Mouse (Mus musculus) lung, embryonic 16.5 days (tissue): ENCODE measurements around the gene Glipr1l1. TPM values are rescaled to one million over a fixed set of nuclear protein-coding genes. Genes with fewer than 3 reads are reported as not detected.
"Not testable (repeated sequence)": the region's sequence is repeated elsewhere in the genome, so short reads cannot be mapped to it uniquely, and the experiment has no call there.

Experiments used
- ATAC-seq: fragments of 200-750 bp; cut with Nextera tagmentation; 2 replicates; pipeline ENCODE4 v1.8.0; 2017; ENCODE audit warnings: low read depth, mild to moderate bottlenecking, moderate library complexity
- H3K27ac ChIP-seq: fragments of 300-500 bp; sonication (generic); 2 replicates; pipeline ENCODE4 v1.5.1; 2014; ENCODE audit warnings: mild to moderate bottlenecking, control low read depth, low read length
- H3K27me3 ChIP-seq: fragments of 300-500 bp; sonication (generic); 2 replicates; pipeline ENCODE4 v1.6.1; 2014; ENCODE audit warnings: low read depth, low read length, mixed read lengths; ENCODE audit not compliant: control insufficient read depth, insufficient read depth
- H3K36me3 ChIP-seq: fragments of 300-500 bp; sonication (generic); 2 replicates; pipeline ENCODE4 v1.6.1; 2014; ENCODE audit warnings: low read length; ENCODE audit not compliant: control insufficient read depth, insufficient read depth
- H3K4me1 ChIP-seq: fragments of 300-500 bp; sonication (generic); replicated peaks from 2 replicates; pipeline ENCODE4 v1.6.1; 2014; ENCODE audit warnings: low read length, mixed read lengths; ENCODE audit not compliant: control insufficient read depth, insufficient read depth
- H3K4me2 ChIP-seq: fragments of 300-500 bp; sonication (generic); 2 replicates; pipeline ENCODE4 v1.6.1; 2014; ENCODE audit warnings: low read depth, low read length, control low read depth
- H3K4me3 ChIP-seq: fragments of 300-500 bp; sonication (generic); 2 replicates; pipeline ENCODE4 v1.5.1; 2014; ENCODE audit warnings: mild to moderate bottlenecking, low read length, control low read depth
- H3K9ac ChIP-seq: fragments of 300-500 bp; sonication (generic); 2 replicates; pipeline ENCODE4 v1.6.1; 2014; ENCODE audit warnings: low read length, control low read depth
- H3K9me3 ChIP-seq: fragments of 300-500 bp; sonication (generic); 2 replicates; pipeline ENCODE4 v1.6.1; 2016; ENCODE audit warnings: low read length; ENCODE audit not compliant: control insufficient read depth
- WGBS: fragments of 180-500 bp; shearing (Covaris S2); extraction: QIAGEN DNeasy Blood & Tissue Kit; methylation state at CpG from one replicate; pipeline ENCODE4 v1.1.7; 2014; 5-methylcytosine and 5-hydroxymethylcytosine counted together
- polyA plus RNA-seq: library from polyadenylated mRNA; unstranded; fragments of >200 nt; fragmentation: Nextera tagmentation; extraction: Ambion mirVana; gene quantifications from 2 replicates; pipeline ENCODE4 v1.2.1, GENCODE M21; 2015

Gene Glipr1l1
- not detected in 2 replicates for polyA plus RNA-seq

- Histone ChIP-seq H3K4me3 (no peak within 1 kb of the TSS), H3K27ac (no peak within 1 kb of the TSS), H3K9ac (no peak within 1 kb of the TSS), H3K4me1 (no peaks in the 10 kb centered on the region), H3K27me3 (no peaks in the 10 kb centered on the region), H3K9me3 (no peaks in the 10 kb centered on the region), H3K36me3 (no peaks in the 10 kb centered on the region), H3K4me2 (no peak within 1 kb of the TSS)
- WGBS = 48% methylated on average over 14 of the region's 14 CpGs
- ATAC-seq = peak; percentile 76
These were observed at the start of gene Glipr1l1 for GRCm38 (mm10) chr10:112059702-112060582. Gene Glipr1l1 (plus strand): TSS chr10:112060189.

- 60% methylated on average over 2 of the region's 2 CpGs for WGBS
- Histone ChIP-seq H3K4me2 (no peak overlapping the region), H3K27me3 (no peaks in the 10 kb centered on the region), H3K9ac (no peak overlapping the region), H3K4me3 (no peak overlapping the region), H3K9me3 (no peaks in the 10 kb centered on the region), H3K36me3 (no peaks in the 10 kb centered on the region), H3K4me1 (no peaks in the 10 kb centered on the region), H3K27ac (no peak overlapping the region)
- no peak for ATAC-seq
These were observed 36.4 kb upstream of the Glipr1l1 start for GRCm38 (mm10) chr10:112023585-112023984.

- not testable (repeated sequence) for H3K36me3 ChIP-seq, ATAC-seq, H3K27me3 ChIP-seq, H3K4me1 ChIP-seq, H3K4me3 ChIP-seq, H3K4me2 ChIP-seq, H3K9ac ChIP-seq, H3K27ac ChIP-seq, H3K9me3 ChIP-seq
- 65% methylated on average over 3 of the region's 3 CpGs for WGBS
These were observed 31.3 kb upstream of the Glipr1l1 start for GRCm38 (mm10) chr10:112028689-112029088.

- not testable (repeated sequence) for H3K4me2 ChIP-seq, H3K4me1 ChIP-seq, H3K9ac ChIP-seq, ATAC-seq, H3K27me3 ChIP-seq, H3K4me3 ChIP-seq, H3K36me3 ChIP-seq, H3K9me3 ChIP-seq, H3K27ac ChIP-seq
- 68% methylated on average over 9 of the region's 9 CpGs for whole genome bisulfite sequencing
These were observed 16.5 kb upstream of the Glipr1l1 start for GRCm38 (mm10) chr10:112043523-112043922.

GRCm38 (mm10) chr10:112044283-112044682 is 15.7 kb upstream of the Glipr1l1 start:
- H3K9me3 ChIP-seq, H3K4me2 ChIP-seq, H3K4me1 ChIP-seq, H3K36me3 ChIP-seq, H3K27me3 ChIP-seq, ATAC-seq, H3K9ac ChIP-seq, H3K27ac ChIP-seq, H3K4me3 ChIP-seq: not testable (repeated sequence)
- WGBS = 52% methylated on average over 13 of the region's 14 CpGs

GRCm38 (mm10) chr10:112051220-112051619 is 8.8 kb upstream of the Glipr1l1 start:
- Histone ChIP-seq H3K27ac (no peak overlapping the region), H3K4me1 (no peaks in the 10 kb centered on the region), H3K9me3 (no peaks in the 10 kb centered on the region), H3K4me2 (no peak overlapping the region), H3K36me3 (no peaks in the 10 kb centered on the region), H3K4me3 (no peak overlapping the region), H3K9ac (no peak overlapping the region), H3K27me3 (no peaks in the 10 kb centered on the region)
- ATAC-seq = no peak

GRCm38 (mm10) chr10:112051956-112052355 is 8.0 kb upstream of the Glipr1l1 start:
- not testable (repeated sequence) for H3K27ac ChIP-seq, H3K27me3 ChIP-seq, H3K4me3 ChIP-seq, ATAC-seq, H3K9me3 ChIP-seq, H3K36me3 ChIP-seq, H3K4me2 ChIP-seq, H3K4me1 ChIP-seq, H3K9ac ChIP-seq
- 76% methylated on average over 2 of the region's 2 CpGs for WGBS

- H3K9me3 ChIP-seq, ATAC-seq, H3K27me3 ChIP-seq, H3K4me1 ChIP-seq, H3K9ac ChIP-seq, H3K27ac ChIP-seq, H3K4me3 ChIP-seq, H3K36me3 ChIP-seq, H3K4me2 ChIP-seq: not testable (repeated sequence)
- 75% methylated on average over 6 of the region's 6 CpGs for WGBS
These were observed 570 bp downstream of the Glipr1l1 start for GRCm38 (mm10) chr10:112060583-112060934.

- H3K36me3 ChIP-seq = no peaks in the 10 kb centered on the region
- H3K4me2 ChIP-seq = no peak overlapping the region
- WGBS = 32% methylated on average over 2 of the region's 2 CpGs
- no peak overlapping the region for H3K9ac ChIP-seq
- no peaks in the 10 kb centered on the region for H3K27me3 ChIP-seq
- no peak for ATAC-seq
- H3K4me3 ChIP-seq = no peak overlapping the region
- no peak overlapping the region for H3K27ac ChIP-seq
- H3K9me3 ChIP-seq = no peaks in the 10 kb centered on the region
- H3K4me1 ChIP-seq = no peaks in the 10 kb centered on the region
These were observed 20.1 kb downstream of the Glipr1l1 start for GRCm38 (mm10) chr10:112080044-112080443.
